Mouse (Mus musculus): Measurements from ENCODE around the gene Yod1.

Yod1 gene

GRCm38 (mm10) chr1:130770487-130770886 is 53.4 kb downstream of the Yod1 start:
- no peak for DNase-seq

- no peak for DNase-seq
Observed at GRCm38 (mm10) chr1:130770981-130771494, 53.9 kb downstream of the Yod1 start.
